Mouse (Mus musculus) gastrocnemius, postnatal 4 days (tissue): ENCODE data around the gene Lhx5. TPM values are rescaled to one million over a fixed set of nuclear protein-coding genes. Genes with fewer than 3 reads are reported as not detected.

Source experiments
- DNase-seq, 2 experiments: peaks; one replicate each; pipeline ENCODE4 v3.0.0; 2021 to 2022; ENCODE audit warnings: low spot score in 2 of 2, mixed read lengths in 2 of 2
- total RNA-seq, 2 experiments: library from RNA; stranded (reverse); gene quantifications; 2 replicates each; pipeline ENCODE4 v1.2.3; 2021

The Lhx5 gene
- total RNA-seq, 2 experiments from 2014 or later: not detected

DNA sequence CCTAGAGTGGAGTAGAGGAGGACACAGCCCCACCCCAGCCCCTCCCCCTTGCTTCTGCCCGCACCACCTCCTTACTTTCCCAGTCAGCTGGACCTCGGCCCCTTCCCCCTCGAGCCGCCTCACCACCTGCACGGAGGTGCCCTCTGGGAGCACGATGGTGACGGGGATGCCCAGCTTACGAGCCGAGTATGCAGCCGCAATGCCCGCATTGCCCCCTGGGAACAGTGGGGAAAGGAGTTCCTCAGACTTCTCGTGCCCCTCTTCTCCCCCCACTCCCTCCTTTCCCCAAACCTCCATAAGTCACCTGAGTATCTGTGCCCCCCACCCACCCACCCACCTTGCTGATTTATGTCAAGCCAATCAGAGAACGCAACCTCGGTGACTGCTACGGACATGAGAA is 30.4 kb downstream of the Lhx5 start:
- DNase-seq: no peak

DNA sequence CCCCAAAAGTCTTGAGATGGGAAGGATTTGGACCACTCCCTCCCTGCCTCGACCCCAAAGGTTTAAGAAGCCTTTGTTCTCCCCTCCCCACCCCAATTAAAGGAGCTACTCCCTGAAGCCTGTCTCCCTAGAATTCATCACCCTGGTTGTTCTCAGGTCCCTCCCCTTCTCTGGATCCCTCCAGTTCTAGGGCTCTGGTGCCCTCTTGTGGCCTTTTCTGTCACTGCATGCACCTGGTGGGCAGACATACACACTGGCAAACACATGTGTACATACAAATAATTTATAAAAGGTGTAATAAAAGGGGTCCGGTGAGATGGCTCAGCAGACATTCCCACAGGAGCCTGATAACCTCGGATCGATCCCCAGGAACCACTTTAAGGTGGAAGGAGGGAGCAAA is 32.8 kb downstream of the Lhx5 start:
- DNase-seq: no peak

DNA sequence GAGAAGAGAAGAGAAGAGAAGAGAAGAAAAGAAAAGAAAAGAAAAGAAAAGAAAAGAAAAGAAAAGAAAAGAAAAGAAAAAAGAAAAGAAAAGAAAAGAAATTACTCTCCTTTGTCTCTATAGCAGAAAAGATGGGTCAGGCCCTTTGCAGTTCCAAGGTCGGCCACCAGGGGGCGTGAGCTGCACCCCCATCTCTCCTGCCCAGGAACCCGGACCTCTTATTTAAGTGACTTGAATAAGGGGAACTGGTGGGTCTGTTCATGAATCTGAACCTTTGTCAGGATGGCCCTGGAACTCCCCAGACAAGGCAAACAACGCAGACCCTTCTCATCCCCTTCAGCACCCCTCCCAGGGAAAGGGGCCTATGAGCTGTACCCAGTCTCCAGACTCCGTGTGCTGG is 33.6 kb downstream of the Lhx5 start:
- no peak for DNase-seq

DNA sequence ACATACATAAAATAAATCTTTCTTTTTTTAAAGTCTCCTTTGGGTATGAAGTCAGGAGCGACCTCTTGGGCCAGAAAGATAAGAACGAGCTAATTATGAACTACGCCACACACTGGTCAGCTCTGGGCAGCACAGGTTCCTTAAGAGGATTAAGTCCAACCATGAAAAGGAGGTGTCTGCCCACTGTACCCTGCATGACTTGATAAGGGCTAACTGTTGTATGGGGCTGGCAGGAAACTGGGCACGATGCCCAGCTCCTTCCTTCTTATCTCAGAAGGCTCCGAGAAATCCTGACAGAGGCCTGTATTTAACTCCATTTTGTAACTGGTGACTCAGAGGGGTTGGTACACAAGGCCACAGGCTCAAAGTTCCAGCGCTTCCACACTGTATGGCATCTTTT is 34.4 kb downstream of the Lhx5 start:
- no peak for DNase-seq

DNA sequence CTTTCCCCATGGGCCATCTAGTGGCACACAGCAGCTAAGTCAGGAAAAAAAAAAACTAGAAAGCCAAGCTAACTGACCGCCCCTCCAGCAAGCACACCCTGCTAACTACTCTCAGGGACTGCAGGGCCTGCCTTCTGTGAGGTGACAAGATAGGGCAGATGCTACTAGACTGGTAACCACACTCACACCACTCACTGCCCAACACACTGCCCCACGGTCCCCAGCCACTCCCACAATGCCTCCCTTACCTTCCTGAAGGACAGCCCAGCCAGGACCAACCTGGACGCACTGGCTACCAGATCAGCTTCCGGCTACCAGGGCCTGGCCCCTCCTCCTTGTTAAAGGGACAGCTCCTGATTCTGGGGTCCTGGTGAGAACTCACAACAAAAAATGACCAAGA is 35.5 kb downstream of the Lhx5 start:
- no peak for DNase-seq

DNA sequence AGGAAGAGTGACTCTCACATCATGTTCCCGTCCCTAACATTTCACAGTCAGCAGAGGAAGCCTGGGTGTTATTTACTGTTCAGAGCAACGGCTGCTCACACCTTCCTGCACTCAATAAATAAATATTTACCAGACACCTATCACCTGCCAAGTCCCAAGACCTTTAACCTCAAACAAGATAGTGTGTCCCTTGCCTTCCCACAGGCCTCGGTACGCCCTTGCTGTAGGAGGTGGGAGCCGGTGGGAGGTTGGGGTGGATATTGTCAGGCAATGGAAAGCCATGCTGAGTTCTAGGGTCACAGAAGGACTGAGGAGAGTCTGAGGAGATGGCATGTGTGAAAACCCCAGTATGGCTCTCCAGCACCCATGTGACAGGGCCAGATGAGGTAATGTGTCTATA is 36.8 kb downstream of the Lhx5 start:
- no peak for DNase-seq

DNA sequence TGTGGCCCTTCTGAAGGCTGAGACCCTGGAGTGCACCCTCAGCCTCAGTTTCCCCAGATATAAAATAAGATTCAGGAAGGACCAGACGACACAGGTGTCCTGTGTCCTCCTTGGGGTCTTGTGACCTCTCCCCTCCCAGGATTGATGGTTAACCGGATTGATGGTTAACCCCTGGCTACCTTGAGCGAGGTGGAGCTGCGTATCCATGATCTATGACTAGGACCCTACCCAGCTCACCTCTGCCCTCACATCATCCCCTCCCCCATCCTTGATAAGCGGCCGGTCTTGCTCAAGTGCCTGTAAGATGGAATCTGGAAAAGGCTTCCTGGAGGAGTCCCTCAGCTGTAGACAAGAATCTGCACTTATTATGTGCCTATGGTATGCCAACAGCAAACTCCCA is 37.3 kb downstream of the Lhx5 start:
- DNase-seq: no peak

DNA sequence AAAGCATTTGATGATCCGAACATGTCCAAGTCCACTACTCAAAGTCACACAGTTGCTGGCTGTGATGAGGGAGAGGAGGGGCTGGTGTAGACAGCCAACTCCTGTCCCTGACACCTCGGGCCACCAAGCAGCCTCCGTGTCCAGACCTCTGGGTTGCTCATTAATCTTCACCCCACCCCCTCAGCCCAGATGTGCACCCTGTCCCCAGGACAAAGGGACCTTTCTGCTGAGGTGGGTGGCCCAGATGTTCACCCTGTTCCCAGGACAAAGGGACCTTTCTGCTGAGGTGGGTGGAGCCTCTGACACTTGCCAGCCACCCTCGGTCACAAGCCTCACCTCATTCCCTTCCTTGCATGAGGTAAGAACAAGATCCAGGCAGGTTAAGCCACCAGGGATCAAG is 40.0 kb downstream of the Lhx5 start:
- no peak for DNase-seq

DNA sequence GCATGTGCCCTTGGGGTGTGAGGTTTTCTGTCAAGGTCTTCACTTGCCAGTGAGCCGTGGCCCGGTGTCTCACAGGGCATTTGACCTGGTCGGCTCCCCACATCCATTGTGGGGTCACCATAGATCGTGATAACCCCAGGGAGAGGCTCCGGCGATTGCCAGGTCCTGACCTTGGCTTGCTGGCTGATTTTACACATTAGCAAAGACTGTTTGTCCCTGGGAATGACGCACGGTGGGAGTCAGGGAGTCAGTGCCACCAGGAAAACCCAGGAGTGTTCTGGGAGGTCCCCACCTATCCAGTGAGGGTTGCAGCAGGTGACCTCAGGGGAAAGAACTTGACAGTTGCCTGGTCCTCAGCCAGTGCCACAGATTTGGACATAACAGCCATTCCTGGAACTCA is 41.3 kb downstream of the Lhx5 start, which contains the start of gene Sdsl:
Sdsl (minus strand) TSS at position 41 of the 400 bp plus-strand sequence.
- DNase-seq: no peak

DNA sequence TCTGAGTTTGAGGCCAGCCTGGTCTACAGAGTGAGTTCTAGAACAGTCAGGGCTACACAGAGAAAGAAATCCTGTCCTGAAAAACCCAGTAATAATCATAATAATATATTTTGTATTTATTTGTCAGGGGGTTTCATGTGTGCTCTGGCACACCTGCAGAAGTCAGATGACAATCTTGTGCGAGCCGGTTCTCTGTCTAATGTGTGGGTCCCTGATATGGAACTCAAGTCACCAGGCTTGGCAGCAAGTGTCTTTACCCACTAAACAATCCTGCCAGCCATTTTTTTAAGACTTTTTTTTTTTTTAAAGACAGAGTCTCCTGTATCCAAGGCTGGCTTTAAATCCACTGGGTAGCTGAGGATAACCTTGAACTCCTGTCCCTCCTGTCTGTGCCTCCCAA is 41.9 kb downstream of the Lhx5 start:
- no peak for DNase-seq

DNA sequence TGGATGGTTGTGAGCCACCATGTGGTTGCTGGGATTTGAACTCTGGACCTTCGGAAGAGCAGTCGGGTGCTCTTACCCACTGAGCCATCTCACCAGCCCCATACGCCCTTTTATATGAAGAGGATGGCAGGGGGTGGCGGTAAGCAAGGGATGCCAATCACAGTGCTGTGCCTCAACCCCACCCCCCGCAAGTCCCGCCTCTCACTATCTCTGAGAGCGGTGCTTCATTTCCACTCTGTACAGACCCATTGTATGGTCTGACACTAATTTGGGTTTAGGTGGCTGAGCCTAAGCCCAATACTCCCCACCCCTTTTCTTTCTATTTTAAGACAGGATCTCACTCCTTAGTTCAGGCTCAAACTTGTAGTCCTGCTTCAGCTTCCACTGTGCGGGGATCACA is 44.4 kb downstream of the Lhx5 start:
- DNase-seq: no peak

DNA sequence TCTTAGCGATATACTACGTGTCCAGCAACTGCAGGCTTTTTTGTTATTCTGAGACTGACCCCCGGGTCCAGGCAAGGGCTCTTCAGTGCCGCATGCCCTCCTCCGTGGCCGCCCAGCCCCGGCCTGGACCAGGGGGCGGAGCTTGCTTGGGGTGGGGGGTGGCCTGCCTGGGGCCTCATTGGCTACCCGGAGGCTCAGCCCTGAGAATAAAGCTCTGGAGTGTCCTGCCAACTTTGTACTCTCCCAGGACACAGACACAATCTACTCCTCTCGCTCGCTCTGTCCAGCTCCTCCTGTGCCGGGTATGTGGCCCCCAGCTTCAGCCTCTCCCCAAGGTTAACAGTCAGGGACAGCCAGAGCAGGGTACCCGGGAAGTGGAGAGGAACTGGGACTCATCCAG is 44.8 kb downstream of the Lhx5 start, which contains the start of gene Sds:
Sds (plus strand) TSS at position 231 of the 400 bp plus-strand sequence.
- no peak for DNase-seq

DNA sequence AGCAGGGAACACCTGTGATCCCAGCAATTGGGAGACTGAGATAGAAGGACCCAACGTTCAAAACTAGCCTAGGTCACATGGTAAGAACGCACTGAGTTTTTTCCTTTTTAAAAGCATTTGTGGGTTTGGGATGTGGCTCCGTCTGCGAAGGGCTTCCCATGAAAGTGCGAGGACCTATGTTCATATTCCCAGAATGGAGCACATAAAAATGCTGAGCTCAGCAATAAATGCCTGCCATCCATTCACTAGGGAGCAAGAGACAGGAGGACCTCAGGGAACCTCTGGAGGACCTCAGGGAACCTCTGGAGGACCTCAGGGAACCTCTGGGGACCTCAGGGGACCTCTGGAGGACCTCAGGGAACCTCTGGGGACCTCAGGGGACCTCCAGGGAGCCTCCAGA is 46.5 kb downstream of the Lhx5 start:
- no peak for DNase-seq

DNA sequence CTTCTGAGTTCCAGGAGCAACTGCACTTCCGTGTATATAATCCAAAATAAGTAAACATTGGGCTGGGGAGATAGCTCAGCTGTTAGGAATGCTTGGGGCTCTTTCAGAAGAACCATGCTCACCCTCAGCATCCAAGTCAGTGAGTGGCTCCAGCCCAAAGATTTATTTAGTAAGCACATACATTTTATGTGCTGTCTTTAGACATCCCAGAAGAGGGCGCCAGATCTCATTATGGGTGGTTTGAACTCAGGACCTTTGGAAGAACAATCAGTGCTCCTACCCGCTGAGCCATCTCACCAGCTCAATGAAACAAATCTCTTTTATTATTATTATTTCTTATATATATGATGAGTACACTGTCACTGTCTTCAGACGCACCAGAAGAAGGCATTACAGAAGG is 48.0 kb downstream of the Lhx5 start:
- DNase-seq: no peak

DNA sequence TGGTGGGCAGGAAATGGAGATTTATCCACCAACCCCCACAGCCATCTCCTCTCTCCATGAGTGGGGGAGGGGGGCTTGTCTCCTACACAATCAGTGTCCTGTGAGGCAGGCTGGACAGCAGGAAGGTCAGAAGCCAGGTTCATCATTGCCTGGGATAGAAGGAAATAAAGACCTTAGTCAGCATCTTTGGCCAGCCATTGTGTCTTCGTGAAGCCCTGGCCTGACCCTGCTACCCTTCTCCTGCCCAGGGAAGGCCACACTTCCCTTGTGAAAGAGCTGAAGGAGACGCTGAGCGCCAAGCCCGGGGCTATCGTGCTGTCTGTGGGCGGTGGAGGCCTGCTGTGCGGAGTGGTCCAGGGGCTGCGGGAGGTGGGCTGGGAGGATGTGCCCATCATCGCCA is 49.7 kb downstream of the Lhx5 start:
- no peak for DNase-seq

DNA sequence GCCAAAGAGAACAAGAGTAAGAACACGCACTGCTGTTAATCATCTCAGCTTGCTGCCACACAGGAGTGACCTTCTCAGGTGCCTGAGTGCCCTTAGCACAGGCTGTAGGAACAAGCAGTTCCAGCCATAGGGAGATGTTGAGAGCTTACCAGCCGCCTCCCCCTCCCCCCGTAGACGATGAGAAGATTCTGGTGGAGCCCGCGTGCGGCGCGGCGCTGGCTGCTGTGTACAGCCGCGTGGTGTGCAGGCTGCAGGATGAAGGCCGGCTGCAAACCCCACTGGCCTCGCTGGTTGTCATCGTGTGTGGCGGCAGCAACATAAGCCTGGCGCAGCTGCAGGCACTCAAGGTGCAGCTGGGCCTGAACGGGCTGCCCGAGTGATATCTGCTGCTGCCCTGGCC is 51.9 kb downstream of the Lhx5 start:
- DNase-seq: no peak

DNA sequence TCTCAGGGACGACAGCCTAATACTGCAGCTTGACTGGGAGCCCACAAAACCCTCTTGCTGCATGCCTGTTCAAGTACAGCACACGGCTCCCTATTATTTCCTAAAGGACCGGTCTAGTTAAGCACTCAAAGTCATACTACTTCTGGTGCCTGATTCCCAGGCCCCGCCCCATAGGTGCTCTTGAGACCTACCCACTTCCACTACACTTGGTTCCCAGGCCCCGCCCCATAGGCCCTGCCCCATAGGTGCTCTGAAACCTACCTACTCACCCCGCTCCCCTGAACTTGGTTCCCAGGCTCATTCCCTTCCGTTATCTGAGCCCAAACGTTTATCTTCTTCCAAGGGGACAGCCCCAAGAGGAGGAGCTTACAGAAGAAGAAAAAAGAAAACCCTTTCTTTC is 56.3 kb downstream of the Lhx5 start:
- DNase-seq: no peak

DNA sequence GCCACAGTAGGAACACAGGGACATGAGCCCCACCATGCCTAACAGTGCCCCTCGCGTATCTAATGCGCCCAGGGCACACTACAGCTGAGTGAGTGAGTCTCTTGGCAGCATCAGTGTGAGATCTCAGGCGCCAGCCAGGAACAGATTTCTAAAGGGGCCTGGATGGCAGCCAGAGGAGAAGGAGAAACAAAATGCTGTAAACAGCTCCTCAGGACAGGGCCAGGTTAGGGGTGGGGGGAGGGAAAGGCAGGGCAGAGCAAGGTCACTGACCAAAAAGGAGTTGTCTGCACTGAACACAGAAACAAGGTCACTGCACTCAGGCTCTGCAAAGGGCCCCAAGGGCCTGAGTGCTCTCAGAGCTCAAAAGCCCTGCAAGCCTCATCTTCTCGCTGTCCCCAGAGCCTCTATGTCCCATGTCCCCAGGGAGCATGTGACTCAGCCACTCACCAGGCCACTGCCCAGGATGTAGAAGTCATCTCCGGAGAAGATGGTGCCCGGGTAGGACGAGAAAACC is 59.2 kb downstream of the Lhx5 start:
- no peak for DNase-seq

Other genes with a start within 250 kb of the Lhx5 start
- gene Sdsl, start 41.1 kb downstream of the Lhx5 start, total RNA-seq: under 1 TPM; 0.32 to 0.73 TPM
- not detected for gene Sds, start 44.8 kb downstream of the Lhx5 start, total RNA-seq
- 10 to 100 TPM; 43.7 to 49.7 TPM for gene Plbd2, start 71.9 kb downstream of the Lhx5 start, total RNA-seq
- gene Slc8b1, start 79.5 kb downstream of the Lhx5 start, total RNA-seq: 10 to 100 TPM; 22.7 to 30.9 TPM
- gene Tpcn1, start 157.0 kb downstream of the Lhx5 start, total RNA-seq: 10 to 100 TPM; 77.7 to 81.3 TPM
- gene Iqcd, start 157.3 kb downstream of the Lhx5 start, total RNA-seq: under 1 TPM; 0.16 to 0.37 TPM
- gene Rita1, start 180.9 kb downstream of the Lhx5 start, total RNA-seq: 1 to 10 TPM; 6.1 to 7.2 TPM
- gene Ddx54, start 181.0 kb downstream of the Lhx5 start, total RNA-seq: 10 to 100 TPM; 28.5 to 29.5 TPM
- gene Cfap73, start 202.5 kb downstream of the Lhx5 start, total RNA-seq: not detected
- not detected for gene Rasal1, start 217.1 kb downstream of the Lhx5 start, total RNA-seq